Mouse (Mus musculus): ENCODE measurements around the gene Dleu7. TPM values are rescaled to one million over a fixed set of nuclear protein-coding genes. Genes with fewer than 3 reads are reported as not detected.

Dleu7 gene
- polyA plus RNA-seq, 1 experiment from 2014 or later, result 5.4 TPM

DNA sequence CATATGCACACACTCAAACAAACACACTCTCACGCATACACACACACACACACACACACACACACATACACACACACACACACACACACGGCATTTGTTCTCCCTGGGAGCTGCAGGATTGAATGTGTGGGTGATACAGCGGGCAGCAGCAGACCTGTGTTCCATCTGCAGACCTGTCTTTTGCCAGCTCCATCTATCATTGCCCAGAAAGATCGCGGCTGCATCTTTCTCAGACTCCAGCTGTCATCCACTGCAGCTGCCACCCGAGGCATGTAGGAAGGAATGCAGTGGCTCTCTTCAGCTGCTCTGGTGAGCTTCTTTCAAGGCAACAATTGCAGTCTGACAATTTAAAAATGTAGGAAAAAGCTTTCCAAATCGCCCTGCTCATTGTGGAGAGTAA lies 56.9 kb downstream of the Dleu7 start:
- no peaks in the 10 kb centered on the region for H3K27me3 ChIP-seq
- ATAC-seq, result no peak
- H3K9ac ChIP-seq (replicated peaks), result no peak overlapping the region
- H3K4me1 ChIP-seq (replicated peaks), result no peaks in the 10 kb centered on the region
- no peak overlapping the region for H3K4me3 ChIP-seq (replicated peaks)
- no peaks in the 10 kb centered on the region for H3K36me3 ChIP-seq
- no peak overlapping the region for H3K27ac ChIP-seq
- no peak overlapping the region for H3K4me2 ChIP-seq (replicated peaks)
- H3K9me3 ChIP-seq, result no peaks in the 10 kb centered on the region
- 72% methylated on average over 7 of the region's 7 CpGs for WGBS

DNA sequence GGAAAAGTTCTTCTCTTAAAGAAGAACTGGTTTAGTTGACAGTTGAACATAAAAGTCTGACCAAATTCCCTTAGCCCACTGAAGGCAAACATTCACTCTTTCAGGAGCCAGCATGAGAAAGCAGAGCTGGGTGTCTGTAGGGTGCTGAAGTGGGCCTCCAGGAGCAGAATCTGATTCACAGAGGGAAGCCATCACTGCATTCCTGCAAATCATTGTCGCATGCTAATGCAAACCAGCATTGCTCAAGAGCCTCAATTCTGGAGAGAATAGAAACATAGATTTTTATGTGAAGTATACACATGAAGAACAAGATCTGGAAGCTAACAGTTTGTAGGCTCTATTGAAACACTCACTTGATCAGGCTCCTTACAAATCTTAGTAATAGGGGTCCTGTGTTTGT lies 57.6 kb downstream of the Dleu7 start:
- Histone ChIP-seq H3K27me3 (no peaks in the 10 kb centered on the region), H3K36me3 (no peaks in the 10 kb centered on the region), H3K4me3 (replicated peaks) (no peak overlapping the region), H3K27ac (no peak overlapping the region), H3K4me2 (replicated peaks) (no peak overlapping the region), H3K9me3 (no peaks in the 10 kb centered on the region), H3K9ac (replicated peaks) (no peak overlapping the region), H3K4me1 (replicated peaks) (no peaks in the 10 kb centered on the region)
- no peak for ATAC-seq
- WGBS, result 88% methylated on average over 1 of the region's 1 CpGs

DNA sequence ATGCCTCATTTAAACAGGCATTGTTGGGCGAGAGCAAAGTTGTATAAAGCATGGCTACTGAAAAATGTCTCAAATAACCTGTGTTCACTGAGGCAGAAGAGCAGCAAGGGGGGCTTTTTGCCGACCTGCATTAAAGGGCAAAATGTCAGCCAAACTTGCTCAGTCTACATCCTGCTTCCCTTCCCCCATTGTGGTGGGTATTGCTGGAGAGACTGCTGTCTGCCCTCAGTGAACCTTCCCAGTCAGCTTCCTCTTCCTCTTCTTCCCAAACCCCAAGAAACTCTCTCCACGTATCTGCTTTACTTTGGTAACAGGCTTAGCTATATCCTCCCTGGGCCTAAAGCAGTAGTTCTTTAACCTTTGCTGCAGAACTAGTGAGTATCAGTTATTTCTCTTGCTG lies 61.9 kb downstream of the Dleu7 start:
- H3K9ac ChIP-seq (replicated peaks), result no peak overlapping the region
- H3K4me1 ChIP-seq (replicated peaks), result peaks cover 5% of the 10 kb centered on the region
- H3K27ac ChIP-seq, result no peak overlapping the region
- H3K27me3 ChIP-seq, result no peaks in the 10 kb centered on the region
- WGBS, result 45% methylated on average over 3 of the region's 3 CpGs
- no peak overlapping the region for H3K4me2 ChIP-seq (replicated peaks)
- ATAC-seq, result no peak
- no peak overlapping the region for H3K4me3 ChIP-seq (replicated peaks)
- H3K9me3 ChIP-seq, result no peaks in the 10 kb centered on the region
- H3K36me3 ChIP-seq, result no peaks in the 10 kb centered on the region

DNA sequence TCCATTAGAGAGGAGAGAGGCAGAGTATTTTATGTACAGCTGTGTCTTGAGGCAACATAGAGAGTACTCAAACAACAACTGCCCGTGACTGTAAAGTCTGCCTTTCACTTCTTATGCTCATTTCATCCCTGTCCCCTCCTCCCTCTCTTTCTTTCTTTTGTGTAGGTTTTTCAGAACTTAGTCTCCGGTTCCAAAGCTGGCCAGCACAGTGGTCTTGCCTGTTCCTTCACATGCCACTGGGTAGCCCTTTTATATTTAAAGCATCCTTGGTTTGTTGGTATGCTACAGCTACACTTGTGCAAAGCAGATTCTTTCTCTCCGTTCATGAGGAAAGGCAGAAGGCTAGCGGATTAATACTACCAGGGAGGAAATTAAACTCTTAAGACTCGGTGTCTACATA lies 65.7 kb downstream of the Dleu7 start:
- Histone ChIP-seq H3K4me2 (replicated peaks) (no peak overlapping the region), H3K9me3 (no peaks in the 10 kb centered on the region), H3K27me3 (no peaks in the 10 kb centered on the region), H3K36me3 (no peaks in the 10 kb centered on the region), H3K4me1 (replicated peaks) (peaks cover 5% of the 10 kb centered on the region), H3K9ac (replicated peaks) (no peak overlapping the region), H3K4me3 (replicated peaks) (no peak overlapping the region), H3K27ac (peak overlapping the region; percentile 3)
- WGBS, result 34% methylated on average over 5 of the region's 5 CpGs
- ATAC-seq, result peak; percentile 65; the same call in 1 of the 2 replicates

DNA sequence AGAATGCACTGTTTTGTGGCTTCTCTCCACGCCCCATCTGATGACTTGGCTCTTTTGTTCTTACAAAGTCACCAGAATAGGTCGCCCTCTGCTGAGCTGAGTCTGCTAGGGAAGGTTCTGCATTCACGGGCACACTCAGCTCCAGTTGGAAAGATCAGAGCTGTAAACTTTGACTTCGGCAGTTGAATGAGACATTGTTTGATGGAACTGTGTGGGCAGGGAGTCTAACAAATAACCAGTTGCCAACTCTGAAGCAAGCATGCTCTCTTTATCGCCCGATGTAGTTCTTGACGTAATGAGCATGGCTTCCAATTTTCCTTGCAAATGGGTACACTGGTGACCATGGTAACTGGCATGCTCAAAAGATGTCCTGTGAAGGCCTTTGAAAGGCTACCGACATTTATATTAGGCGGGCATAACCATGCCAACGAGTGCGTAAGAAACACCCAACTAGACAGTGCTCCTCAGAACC lies 66.2 kb downstream of the Dleu7 start:
- WGBS, result 48% methylated on average over 11 of the region's 11 CpGs
- Histone ChIP-seq H3K27me3 (no peaks in the 10 kb centered on the region), H3K9me3 (no peaks in the 10 kb centered on the region), H3K4me3 (replicated peaks) (no peak overlapping the region), H3K36me3 (no peaks in the 10 kb centered on the region), H3K4me2 (replicated peaks) (no peak overlapping the region), H3K9ac (replicated peaks) (no peak overlapping the region), H3K27ac (0 out of 2 replicates have a peak overlapping the region, but pooled peaks have one; percentile 3), H3K4me1 (replicated peaks) (peaks cover 5% of the 10 kb centered on the region)
- peak; percentile 75 for ATAC-seq

Other genes starting within 250 kb of the Dleu7 start
- 39.3 and 49.4 TPM in 2 replicates for gene Rnaseh2b, start 458 bp downstream of the Dleu7 start, polyA plus RNA-seq (2015; fragmentation: Nextera tagmentation; extraction: Ambion mirVana)
- gene Gucy1b2, start 163.2 kb upstream of the Dleu7 start, polyA plus RNA-seq (2015; fragmentation: Nextera tagmentation; extraction: Ambion mirVana), result 1.2 and 1.6 TPM in 2 replicates

Data from midbrain, embryonic 13.5 days (tissue).